Mouse (Mus musculus) lung, embryonic 16.5 days (tissue): ENCODE measurements around the gene Zfp335. TPM values are rescaled to one million over a fixed set of nuclear protein-coding genes. Genes with fewer than 3 reads are reported as not detected.

Experiments used
- ATAC-seq: fragments of 200-750 bp; cut with Nextera tagmentation; 2 replicates; pipeline ENCODE4 v1.8.0; 2017; ENCODE audit warnings: low read depth, mild to moderate bottlenecking, moderate library complexity
- H3K27ac ChIP-seq: fragments of 300-500 bp; sonication (generic); 2 replicates; pipeline ENCODE4 v1.5.1; 2014; ENCODE audit warnings: mild to moderate bottlenecking, control low read depth, low read length
- H3K27me3 ChIP-seq: fragments of 300-500 bp; sonication (generic); 2 replicates; pipeline ENCODE4 v1.6.1; 2014; ENCODE audit warnings: low read depth, low read length, mixed read lengths; ENCODE audit not compliant: control insufficient read depth, insufficient read depth
- H3K36me3 ChIP-seq: fragments of 300-500 bp; sonication (generic); 2 replicates; pipeline ENCODE4 v1.6.1; 2014; ENCODE audit warnings: low read length; ENCODE audit not compliant: control insufficient read depth, insufficient read depth
- H3K4me1 ChIP-seq: fragments of 300-500 bp; sonication (generic); replicated peaks from 2 replicates; pipeline ENCODE4 v1.6.1; 2014; ENCODE audit warnings: low read length, mixed read lengths; ENCODE audit not compliant: control insufficient read depth, insufficient read depth
- H3K4me2 ChIP-seq: fragments of 300-500 bp; sonication (generic); 2 replicates; pipeline ENCODE4 v1.6.1; 2014; ENCODE audit warnings: low read depth, low read length, control low read depth
- H3K4me3 ChIP-seq: fragments of 300-500 bp; sonication (generic); 2 replicates; pipeline ENCODE4 v1.5.1; 2014; ENCODE audit warnings: mild to moderate bottlenecking, low read length, control low read depth
- H3K9ac ChIP-seq: fragments of 300-500 bp; sonication (generic); 2 replicates; pipeline ENCODE4 v1.6.1; 2014; ENCODE audit warnings: low read length, control low read depth
- H3K9me3 ChIP-seq: fragments of 300-500 bp; sonication (generic); 2 replicates; pipeline ENCODE4 v1.6.1; 2016; ENCODE audit warnings: low read length; ENCODE audit not compliant: control insufficient read depth
- WGBS: fragments of 180-500 bp; shearing (Covaris S2); extraction: QIAGEN DNeasy Blood & Tissue Kit; methylation state at CpG from one replicate; pipeline ENCODE4 v1.1.7; 2014; 5-methylcytosine and 5-hydroxymethylcytosine counted together
- polyA plus RNA-seq: library from polyadenylated mRNA; unstranded; fragments of >200 nt; fragmentation: Nextera tagmentation; extraction: Ambion mirVana; gene quantifications from 2 replicates; pipeline ENCODE4 v1.2.1, GENCODE M21; 2015

The Zfp335 gene
- polyA plus RNA-seq, 1 experiment from 2014 or later = 14.6 TPM

DNA sequence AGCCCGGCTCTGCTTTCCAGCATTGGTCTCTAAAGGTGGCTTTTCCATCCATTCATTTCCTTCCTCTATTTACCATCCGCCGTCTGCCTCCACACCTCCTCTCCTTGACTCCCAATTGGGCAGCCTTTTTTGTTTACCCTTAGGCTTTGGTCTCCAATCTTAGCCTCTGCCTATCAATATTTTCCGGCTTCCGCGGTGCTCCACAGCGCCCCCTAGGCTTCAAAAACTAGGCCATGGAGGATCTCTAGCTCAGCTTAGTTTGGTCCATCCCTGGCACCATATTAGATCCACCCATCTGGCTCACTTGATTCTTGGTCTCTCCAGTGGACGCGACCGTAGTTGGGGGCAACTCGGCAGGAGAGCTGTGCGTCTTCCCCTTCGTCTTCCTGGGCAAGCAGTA lies 38.9 kb upstream of the Zfp335 start:
- Histone ChIP-seq H3K27me3 (peaks cover 69% of the 10 kb centered on the region), H3K36me3 (no peaks in the 10 kb centered on the region), H3K4me3 (no peak overlapping the region), H3K4me2 (no peak overlapping the region), H3K9me3 (0 out of 2 replicates have a peak, but pooled peaks cover 3% of the 10 kb centered on the region), H3K9ac (no peak overlapping the region), H3K4me1 (peaks cover 2% of the 10 kb centered on the region; the same call in 1 of the 2 replicates), H3K27ac (no peak overlapping the region)
- ATAC-seq = no peak
- 30% methylated on average over 13 of the region's 13 CpGs for WGBS

DNA sequence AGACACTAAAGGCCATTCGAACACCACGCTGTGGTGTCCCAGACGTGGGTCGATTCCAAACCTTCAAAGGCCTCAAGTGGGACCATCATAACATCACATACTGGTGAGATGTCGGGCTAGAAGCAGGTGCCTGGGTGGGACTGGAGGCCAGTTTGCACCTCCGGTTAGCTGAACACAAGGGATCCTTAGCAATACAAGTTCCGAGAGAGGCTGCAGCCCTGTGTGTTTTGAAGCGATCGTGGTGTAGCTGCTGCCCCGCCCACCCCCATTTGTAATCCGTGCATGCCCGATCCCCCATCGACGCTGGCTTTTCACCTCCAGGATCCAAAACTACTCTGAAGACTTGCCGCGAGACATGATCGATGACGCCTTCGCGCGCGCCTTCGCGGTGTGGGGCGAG lies 37.4 kb upstream of the Zfp335 start:
- ATAC-seq = no peak
- Histone ChIP-seq H3K4me1 (peaks cover 2% of the 10 kb centered on the region; the same call in 1 of the 2 replicates), H3K9me3 (0 out of 2 replicates have a peak, but pooled peaks cover 3% of the 10 kb centered on the region), H3K9ac (no peak overlapping the region), H3K4me2 (peak overlapping the region; percentile 10; the same call in 1 of the 2 replicates), H3K36me3 (no peaks in the 10 kb centered on the region), H3K27me3 (peaks cover 63% of the 10 kb centered on the region), H3K27ac (no peak overlapping the region), H3K4me3 (no peak overlapping the region)
- 6% methylated on average over 25 of the region's 25 CpGs for WGBS

GRCm38 (mm10) chr2:164947930-164948329 lies 36.4 kb upstream of the Zfp335 start:
- Histone ChIP-seq H3K9ac (no peak overlapping the region), H3K4me2 (no peak overlapping the region), H3K4me3 (no peak overlapping the region), H3K9me3 (0 out of 2 replicates have a peak, but pooled peaks cover 3% of the 10 kb centered on the region), H3K27me3 (peaks cover 57% of the 10 kb centered on the region), H3K4me1 (0 out of 2 replicates have a peak, but pooled peaks cover 2% of the 10 kb centered on the region), H3K36me3 (no peaks in the 10 kb centered on the region), H3K27ac (no peak overlapping the region)
- ATAC-seq = no peak
- 10% methylated on average over 6 of the region's 7 CpGs for WGBS

DNA sequence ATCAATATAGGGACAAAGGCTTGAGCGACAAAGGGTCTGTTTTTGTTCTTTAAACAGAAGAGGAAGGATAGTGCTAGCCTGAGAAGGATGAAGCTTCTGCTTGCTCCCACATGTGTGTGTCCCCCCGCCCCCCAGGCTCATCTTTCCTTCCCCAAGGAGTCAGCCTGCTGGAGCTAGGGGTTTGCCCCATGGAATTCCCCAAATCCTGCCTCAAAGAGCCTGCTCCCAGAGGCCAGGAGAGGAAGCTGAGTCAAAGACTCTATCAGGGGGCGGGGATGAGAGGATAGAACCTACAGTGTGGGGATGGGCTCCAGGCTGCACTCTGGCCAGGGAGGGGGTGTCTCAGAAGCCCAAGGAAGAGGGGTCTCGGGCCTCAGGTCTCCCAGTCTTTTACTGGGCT lies 35.9 kb upstream of the Zfp335 start:
- Histone ChIP-seq H3K27ac (no peak overlapping the region), H3K4me1 (0 out of 2 replicates have a peak, but pooled peaks cover 2% of the 10 kb centered on the region), H3K4me2 (no peak overlapping the region), H3K27me3 (peaks cover 53% of the 10 kb centered on the region), H3K9me3 (0 out of 2 replicates have a peak, but pooled peaks cover 3% of the 10 kb centered on the region), H3K9ac (no peak overlapping the region), H3K4me3 (no peak overlapping the region), H3K36me3 (no peaks in the 10 kb centered on the region)
- ATAC-seq = no peak
- WGBS = 32% methylated on average over 4 of the region's 4 CpGs

GRCm38 (mm10) chr2:164942692-164943290 lies 31.2 kb upstream of the Zfp335 start:
- WGBS = 11% methylated on average over 5 of the region's 5 CpGs
- Histone ChIP-seq H3K27ac (no peak overlapping the region), H3K27me3 (peaks cover 29% of the 10 kb centered on the region), H3K9me3 (no peaks in the 10 kb centered on the region), H3K9ac (no peak overlapping the region), H3K4me2 (no peak overlapping the region), H3K4me3 (no peak overlapping the region), H3K36me3 (no peaks in the 10 kb centered on the region), H3K4me1 (peaks cover 8% of the 10 kb centered on the region)
- ATAC-seq = no peak

DNA sequence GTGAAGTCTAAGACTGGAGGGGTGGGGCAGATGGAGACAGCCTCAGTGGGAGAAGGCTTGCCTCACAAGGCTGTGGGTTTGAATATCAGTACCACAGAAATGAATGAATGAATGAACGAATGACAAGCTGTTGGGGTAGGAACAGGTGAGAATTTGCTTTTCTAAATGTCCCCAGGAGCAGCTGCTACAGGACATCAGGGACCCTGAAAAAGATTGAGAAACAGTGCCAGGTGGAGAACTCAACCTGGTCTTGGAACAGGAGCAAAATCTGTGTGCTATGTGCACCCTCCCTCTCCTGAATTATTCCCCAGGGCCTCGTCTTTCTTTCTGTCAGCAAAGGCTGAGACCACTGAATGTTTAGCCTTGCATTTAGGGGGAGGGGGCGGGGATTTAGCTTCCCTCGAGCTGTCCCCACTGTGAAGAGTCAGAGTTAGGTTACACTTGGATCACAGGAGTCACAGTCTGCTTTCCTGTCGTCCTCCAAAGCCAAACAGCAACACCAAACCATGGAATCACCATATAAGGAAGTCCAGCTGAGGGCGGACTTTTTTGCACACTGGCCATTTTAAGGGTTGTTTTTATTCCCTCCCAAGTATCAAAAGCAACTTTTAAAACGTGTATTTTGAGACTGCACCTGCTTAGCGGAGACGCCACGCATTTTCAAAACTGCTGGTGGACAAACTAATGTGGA lies 28.7 kb upstream of the Zfp335 start, which contains the start of gene Mmp9:
TSS of gene Mmp9 (plus strand) at position 641 of the 691 bp plus-strand sequence.
- H3K4me1 ChIP-seq = peaks cover 8% of the 10 kb centered on the region
- H3K27ac ChIP-seq = no peak within 1 kb of the TSS
- H3K4me2 ChIP-seq = no peak within 1 kb of the TSS
- 24% methylated on average over 10 of the region's 10 CpGs for WGBS
- ATAC-seq = no peak
- H3K4me3 ChIP-seq = no peak within 1 kb of the TSS
- H3K36me3 ChIP-seq = no peaks in the 10 kb centered on the region
- peaks cover 29% of the 10 kb centered on the region for H3K27me3 ChIP-seq
- H3K9ac ChIP-seq = no peak within 1 kb of the TSS
- no peaks in the 10 kb centered on the region for H3K9me3 ChIP-seq

- no peak for ATAC-seq
- 0 out of 2 replicates have a peak overlapping the region, but pooled peaks have one; percentile 9 for H3K9ac ChIP-seq
- 5% methylated on average over 11 of the region's 11 CpGs for WGBS
Observed at GRCm38 (mm10) chr2:164939106-164939505, 27.5 kb upstream of the Zfp335 start.

GRCm38 (mm10) chr2:164938146-164939091 lies 26.9 kb upstream of the Zfp335 start:
- peak overlapping the region; percentile 9; the same call in 1 of the 2 replicates for H3K9ac ChIP-seq
- ATAC-seq = peak; percentile 72; the same call in 1 of the 2 replicates

More at GRCm38 (mm10) chr2:164939106-164939505, 27.5 kb upstream of the Zfp335 start:
- no peak overlapping the region for H3K27ac ChIP-seq
- H3K4me1 ChIP-seq = peaks cover 8% of the 10 kb centered on the region
- H3K27me3 ChIP-seq = peaks cover 35% of the 10 kb centered on the region
- H3K36me3 ChIP-seq = no peaks in the 10 kb centered on the region
- H3K9me3 ChIP-seq = no peaks in the 10 kb centered on the region
- peak overlapping the region; percentile 59 for H3K4me2 ChIP-seq
- H3K4me3 ChIP-seq = peak overlapping the region; percentile 37

More at GRCm38 (mm10) chr2:164938146-164939091, 26.9 kb upstream of the Zfp335 start:
- Histone ChIP-seq H3K36me3 (no peaks in the 10 kb centered on the region), H3K27ac (no peak overlapping the region), H3K9me3 (no peaks in the 10 kb centered on the region), H3K4me2 (peak overlapping the region; percentile 59), H3K4me1 (peaks cover 8% of the 10 kb centered on the region), H3K27me3 (peaks cover 35% of the 10 kb centered on the region), H3K4me3 (peak overlapping the region; percentile 37)
- WGBS = 3% methylated on average over 39 of the region's 39 CpGs
